Mouse (Mus musculus): ENCODE measurements at regions not wholly inside any gene's neighbourhood (a gene's known extent, or its start where the extent isn't known, plus 50 kb on each side); places are given as distances from the start of the nearest gene placed in this dataset.

DNA sequence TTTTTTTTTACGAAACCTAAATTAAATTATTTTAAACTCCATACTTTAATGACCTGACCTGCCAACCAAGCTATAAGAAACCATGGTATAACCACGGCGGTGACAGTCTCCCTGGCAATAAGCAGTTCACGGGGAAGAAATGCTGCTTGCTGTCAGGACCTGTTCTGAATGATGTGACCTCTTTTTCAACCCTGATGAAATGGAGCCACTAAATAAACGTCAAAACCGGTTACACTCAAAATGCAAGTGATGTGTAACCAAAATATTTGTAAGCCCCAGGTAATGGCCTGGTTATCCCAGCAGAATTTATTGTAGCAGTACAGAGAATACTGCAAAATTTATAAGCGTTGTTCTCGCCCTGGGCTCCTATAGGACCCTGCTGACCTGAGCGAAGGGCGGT is 111.4 kb downstream of the Mis18a start:
- no peak for DNase-seq (ENCODE audit: low spot score in 2 of 2)

DNA sequence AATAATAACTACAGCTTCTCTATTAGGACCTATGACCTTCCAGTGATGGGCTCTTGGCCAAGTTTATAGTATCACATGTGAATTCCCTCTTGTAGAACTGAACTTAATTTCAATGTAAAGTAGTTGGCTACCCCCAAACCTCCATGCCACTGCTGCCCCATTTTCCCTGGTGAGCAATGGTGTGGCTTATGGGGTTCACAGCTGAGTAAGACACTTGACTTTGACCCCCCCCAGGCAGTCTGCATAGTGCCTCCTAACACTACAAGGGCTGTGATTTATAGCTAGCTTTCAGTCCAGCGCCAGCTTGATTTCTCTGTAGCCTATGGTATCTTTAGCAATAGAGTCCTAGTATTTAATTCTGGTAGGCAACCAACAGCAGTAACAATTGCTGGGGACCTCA is 113.1 kb downstream of the Mis18a start:
- DNase-seq (ENCODE audit: low spot score in 2 of 2) = no peak

DNA sequence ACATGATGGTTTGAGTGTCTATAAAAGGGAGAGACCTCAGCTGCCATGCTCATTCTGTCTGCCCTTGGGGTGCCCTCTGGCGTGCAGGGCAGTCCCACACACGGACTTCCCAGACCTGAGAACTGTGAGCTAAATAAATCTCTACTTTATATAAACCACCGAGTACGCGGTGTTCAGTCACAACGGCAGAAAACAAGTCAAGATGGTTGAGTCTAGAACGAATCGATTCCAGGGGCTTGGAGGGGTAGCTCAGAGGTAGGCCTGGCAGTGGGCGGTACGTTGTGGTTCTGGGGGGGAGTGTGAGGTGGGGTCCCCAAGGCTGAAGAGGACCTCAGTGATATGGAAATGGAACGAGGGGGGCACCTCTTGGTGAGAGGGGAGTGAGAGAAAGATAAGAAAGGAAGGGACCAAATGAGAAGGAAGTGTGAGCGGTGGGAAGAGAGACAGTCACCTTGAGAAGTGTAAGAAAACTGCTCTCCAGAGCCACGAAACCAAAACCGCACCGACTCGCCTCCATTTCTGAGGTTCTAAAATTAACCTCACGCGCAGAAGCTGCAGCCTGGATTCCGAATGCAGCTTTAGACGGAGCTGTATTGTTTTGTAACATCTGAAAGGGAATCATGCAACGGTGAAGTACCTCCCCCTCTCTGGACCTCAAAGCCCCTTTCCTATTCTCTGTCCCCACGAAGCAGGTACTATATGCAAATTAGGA is 117.0 kb downstream of the Mis18a start:
- DNase-seq (ENCODE audit: low spot score in 2 of 2) = no peak

DNA sequence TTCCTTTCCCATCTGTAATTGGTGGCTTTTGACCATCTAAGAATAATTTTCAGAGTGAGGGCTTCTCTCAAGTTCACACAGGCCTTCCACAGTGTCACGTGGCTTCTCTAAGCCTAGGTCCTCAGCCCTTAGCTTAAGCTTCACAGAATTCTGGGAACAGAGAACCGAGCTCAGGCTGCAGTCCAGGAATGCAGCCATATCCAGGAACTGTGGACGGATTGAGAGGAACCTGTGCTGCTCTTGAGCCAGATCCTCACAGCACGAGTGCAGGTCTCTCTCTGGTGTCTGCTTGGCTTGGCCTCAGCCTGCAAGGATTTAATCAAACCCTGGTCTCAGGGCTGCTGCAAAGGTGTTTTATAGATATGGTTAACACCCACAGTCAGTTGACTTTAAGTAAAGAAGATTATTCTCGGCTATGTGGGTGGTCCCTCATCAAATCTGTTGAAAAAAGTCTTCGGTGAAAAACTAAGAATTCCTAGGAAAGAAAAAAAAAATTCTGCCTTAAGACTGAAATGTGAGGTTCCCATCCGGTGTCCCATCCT is 127.8 kb downstream of the Mis18a start:
- no peak for DNase-seq (ENCODE audit: low spot score in 2 of 2)

DNA sequence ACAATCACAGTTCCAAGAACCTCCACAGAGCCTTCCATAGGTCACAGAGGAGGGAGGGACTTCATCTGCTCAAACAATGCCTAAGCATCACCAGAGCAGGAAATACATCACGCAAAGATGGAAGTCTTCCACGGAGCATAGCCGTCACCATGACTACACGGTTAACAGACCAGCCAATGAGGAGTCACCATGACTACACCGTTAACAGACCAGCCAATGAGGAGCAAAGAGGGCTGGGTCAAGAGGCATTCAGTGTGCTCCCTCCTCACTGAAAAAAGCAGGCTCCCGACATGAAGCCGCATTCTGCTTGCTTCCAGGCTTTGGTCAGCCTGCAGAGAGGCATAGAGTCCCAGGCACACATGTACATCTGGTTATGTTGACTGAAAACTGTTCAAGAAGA is 128.5 kb downstream of the Mis18a start:
- DNase-seq (ENCODE audit: low spot score in 2 of 2) = no peak

DNA sequence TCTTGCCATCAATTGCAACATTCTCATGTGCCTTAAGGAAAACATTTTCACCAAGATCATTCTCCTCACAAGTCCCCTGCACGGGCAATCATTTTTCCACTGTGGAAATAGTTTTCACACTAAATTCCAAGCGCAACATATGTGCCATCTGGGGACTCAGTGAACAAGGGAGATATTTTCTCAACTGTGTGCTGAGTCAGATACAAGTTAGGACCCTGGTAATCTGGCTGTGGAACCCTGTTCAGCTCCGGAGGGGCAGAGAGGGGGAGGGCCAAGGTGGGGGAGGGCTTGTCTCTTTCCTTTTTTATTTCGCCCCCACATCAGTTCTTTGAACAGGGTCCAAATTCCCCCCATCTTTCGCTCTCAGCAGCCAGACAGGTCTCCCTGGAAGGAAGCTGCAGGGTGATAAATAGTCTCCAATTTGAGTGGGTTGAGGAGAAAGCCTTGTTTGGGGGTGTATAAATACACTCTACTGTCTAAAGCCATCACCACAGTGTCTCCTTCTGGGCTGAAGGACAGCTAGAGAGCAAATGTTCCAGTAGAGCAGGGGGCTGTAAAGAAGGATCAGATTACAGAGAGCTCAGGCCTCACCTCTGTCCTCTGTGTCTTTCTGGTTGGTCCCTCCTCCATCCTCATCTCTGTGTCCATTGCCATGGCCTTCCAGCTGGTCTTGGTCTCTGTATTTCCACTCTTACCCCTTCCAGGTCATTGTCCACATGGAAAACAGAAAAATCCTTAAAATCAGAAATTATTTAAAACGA is 134.3 kb downstream of the Mis18a start:
- DNase-seq (ENCODE audit: low spot score in 2 of 2) = no peak

DNA sequence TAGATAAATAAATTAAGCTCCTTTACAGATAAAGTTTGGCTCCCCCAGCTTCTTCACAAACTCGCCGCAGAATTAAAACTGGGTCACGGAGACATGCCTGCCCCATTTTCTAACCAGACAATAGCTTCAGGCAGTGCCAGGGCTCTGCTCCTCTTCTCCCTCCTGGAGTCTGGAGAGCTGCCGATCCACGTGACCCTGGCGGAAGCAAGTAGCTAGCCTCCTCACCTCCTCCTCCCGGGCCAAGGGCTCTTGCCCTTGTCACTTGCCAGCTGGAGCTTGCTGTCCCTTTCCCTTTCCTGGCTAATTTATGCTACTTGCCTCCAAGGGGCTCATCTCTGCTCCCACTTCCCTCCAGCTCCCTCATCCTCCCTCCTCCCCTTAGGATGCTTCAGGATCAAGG is 142.0 kb downstream of the Mis18a start:
- DNase-seq (ENCODE audit: low spot score in 2 of 2) = no peak

DNA sequence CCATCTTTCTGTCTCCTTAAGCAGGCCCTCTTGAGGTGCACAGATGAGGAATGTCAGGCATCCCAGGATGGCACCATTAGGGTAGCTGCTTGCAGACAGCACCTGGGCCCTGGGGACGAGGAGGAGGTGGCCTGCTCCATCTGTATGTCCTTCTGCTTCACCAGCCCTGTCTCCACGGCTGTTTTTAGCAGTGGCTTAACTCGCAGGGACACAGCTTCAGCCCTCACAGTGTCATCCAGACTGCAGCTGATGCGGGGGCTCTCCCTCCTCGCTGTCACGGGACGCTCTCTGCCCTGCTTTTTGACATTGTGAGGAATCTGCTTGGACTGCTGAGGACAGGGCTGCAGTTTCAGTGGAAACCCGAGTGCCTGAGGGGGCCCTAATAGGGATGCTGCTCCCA is 146.8 kb downstream of the Mis18a start:
- DNase-seq (ENCODE audit: low spot score in 2 of 2) = no peak

DNA sequence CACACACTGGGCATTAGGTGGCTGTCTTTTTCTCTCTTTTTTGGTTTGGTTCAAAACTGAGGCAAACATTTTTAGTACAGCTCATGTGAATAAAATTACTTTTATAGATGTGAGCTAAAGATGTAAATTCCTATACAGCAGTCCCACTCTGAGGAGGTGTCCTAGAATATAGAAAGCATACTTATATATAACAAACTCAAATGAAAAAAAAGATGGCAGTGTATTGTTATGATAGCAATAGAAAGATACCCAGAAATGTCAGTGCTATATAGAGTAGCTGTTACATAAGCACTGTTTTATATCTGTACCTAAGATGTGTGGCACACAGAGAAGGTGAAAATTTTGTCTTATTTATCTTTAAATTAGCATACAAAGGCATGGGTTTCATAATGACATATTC is 156.1 kb downstream of the Mis18a start:
- no peak for DNase-seq (ENCODE audit: low spot score in 2 of 2)

DNA sequence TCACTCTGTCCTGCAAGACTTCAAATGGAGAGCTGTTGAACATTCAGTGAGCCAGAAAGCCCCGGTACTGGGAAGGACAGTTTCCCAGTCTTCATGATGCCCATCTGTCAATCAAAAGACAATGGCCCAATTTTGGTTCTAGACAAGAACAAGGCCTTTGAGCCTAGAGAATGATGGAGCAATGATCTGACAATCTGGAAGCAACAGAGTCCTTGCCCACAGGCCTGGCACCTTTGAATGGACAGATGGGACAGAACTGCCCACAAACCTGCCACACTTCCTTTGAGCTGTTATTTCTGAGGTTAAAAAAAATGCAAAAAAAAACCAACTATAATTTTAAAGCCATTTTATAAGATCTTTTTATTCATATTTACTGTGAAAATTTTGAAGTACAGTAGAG is 157.4 kb downstream of the Mis18a start:
- no peak for DNase-seq (ENCODE audit: low spot score in 2 of 2)

DNA sequence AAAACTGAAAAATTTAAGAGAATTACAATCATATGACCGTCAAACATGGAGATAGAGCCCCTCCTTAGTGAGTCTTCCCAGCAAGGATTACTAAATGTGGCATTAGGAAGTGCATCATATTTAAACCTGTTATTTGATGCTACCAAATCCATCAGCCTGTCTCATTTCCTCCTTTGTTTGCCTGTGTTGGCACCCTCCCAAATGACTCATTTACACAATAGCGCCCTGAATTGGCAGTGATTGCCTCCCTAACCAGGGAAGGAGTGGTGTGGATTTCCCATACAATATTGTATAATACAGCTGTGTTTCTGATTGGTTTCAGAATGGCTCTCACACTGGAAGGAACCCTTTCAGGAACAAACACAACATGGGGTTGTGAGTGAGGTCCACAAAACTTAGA is 162.0 kb downstream of the Mis18a start:
- DNase-seq (ENCODE audit: low spot score in 2 of 2) = no peak

DNA sequence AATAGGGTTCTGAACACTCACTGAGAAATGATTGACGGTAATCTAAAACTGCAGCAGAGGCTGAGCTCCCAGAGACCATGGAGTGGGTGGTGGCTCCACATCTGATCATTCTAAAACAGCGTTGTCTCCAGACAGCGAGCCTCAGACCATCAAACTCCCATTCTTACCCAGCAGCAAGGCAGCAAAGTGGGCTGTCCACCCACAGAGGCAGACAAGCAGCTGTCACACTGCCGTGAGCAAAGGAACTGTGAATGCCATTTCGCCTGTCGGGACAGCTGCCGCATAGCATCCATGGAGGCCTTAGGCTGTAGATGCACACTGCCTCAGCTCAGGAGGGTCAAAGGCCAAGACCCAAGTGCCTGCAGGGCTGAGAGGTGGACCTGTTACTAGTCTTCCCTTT is 167.3 kb downstream of the Hunk start:
- DNase-seq (ENCODE audit: low spot score in 2 of 2) = no peak

DNA sequence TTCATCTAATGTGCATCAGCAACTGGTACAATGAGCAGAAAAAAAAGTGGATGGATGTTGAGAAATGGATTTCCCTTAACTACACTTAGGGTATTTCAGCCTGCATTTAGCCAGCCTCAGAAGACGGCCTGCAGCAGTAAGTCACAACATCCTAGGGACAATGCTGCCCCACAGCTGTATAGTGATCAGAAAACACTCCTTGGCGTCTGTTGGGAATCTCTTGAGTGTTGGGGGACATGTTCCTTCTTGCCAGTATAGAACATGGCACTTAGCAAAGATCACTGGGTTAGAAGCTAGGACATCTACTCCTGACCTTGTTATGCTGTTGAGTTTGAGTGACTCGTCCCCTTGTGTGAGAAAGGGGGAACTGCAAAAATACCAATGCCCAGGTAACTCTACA is 165.2 kb downstream of the Hunk start:
- no peak for DNase-seq (ENCODE audit: low spot score in 2 of 2)

DNA sequence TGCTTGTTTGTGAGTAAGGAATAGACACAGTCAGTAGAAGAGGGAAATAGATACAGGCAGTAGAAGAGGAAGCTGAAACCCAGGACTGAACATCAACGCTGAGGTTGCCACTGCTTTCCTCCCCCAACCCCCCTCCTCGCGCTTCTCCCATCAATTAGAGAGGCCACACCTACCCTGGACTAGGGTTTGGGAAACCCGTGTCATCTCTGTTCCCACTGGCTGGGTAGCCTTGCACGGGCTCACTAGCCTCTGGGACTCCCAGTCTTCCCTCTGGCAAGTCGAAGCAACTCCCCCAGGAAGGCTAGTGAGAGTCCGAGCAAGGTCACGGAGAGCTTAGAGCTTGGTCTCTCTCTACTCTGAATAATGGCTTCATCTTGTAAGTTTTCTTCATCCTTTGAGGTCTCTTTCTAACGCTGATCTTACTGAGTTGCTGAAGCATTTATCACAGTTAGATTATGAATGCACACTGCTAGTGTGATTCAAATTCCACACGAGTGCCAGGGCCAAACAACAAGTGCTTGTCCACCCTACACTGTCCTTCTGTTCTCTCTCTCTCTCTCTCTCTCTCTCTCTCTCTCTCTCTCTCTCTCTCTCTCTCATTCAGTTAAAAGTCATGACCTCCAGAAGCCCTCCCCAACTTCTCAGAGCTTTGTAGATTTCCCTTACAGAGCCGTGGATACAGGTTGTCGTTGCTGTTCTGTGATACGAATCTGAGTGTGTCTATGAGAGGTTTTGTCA is 164.4 kb downstream of the Hunk start:
- DNase-seq (ENCODE audit: low spot score in 2 of 2) = no peak

Data from adrenal gland, adult 18-20 months (tissue).